Mouse (Mus musculus) olfactory bulb, adult 2 months (tissue): ENCODE measurements at regions not wholly inside any gene's neighbourhood (a gene's known extent, or its start where the extent isn't known, plus 50 kb on each side); places are given as distances from the start of the nearest gene placed in this dataset.
A peak's percentile ranks its signal among the peaks of the same experiment; 100 is the strongest.

Source experiments
- H3K27ac ChIP-seq: fragments of 200-500 bp; 2 replicates; pipeline ENCODE4 v1.5.1; 2012; ENCODE audit warnings: low read depth, low read length; ENCODE audit not compliant: insufficient read depth
- H3K4me1 ChIP-seq: fragments of 200-500 bp; 2 replicates; pipeline ENCODE4 v1.6.1; 2012; ENCODE audit warnings: low read length; ENCODE audit not compliant: control insufficient read depth, insufficient read depth
- H3K4me3 ChIP-seq: fragments of 200-500 bp; 2 replicates; pipeline ENCODE4 v1.5.1; 2012; ENCODE audit warnings: mild to moderate bottlenecking, low read depth, low read length, moderate library complexity; ENCODE audit not compliant: insufficient read depth
- CTCF ChIP-seq: fragments of 200-500 bp; IDR thresholded peaks from 2 replicates; pipeline ENCODE4 v1.5.1; 2012; ENCODE audit warnings: low read depth, mild to moderate bottlenecking, low read length, moderate library complexity; ENCODE audit not compliant: insufficient read depth
- POLR2A ChIP-seq: fragments of 200-500 bp; IDR thresholded peaks from 2 replicates; pipeline ENCODE4 v1.6.1; 2012; ENCODE audit warnings: mild to moderate bottlenecking, low read depth, low read length, moderate library complexity; ENCODE audit not compliant: insufficient read depth
- WGBS: fragments of 180-500 bp; shearing (Covaris S2); methylation state at CpG from one replicate; pipeline ENCODE4 v1.1.7; 2018; 5-methylcytosine and 5-hydroxymethylcytosine counted together

- WGBS, result 43% methylated on average over 22 of the region's 22 CpGs
- TF ChIP-seq CTCF (no peak), POLR2A (no peak)
- H3K4me1 ChIP-seq, result peaks cover 14% of the 10 kb centered on the region
- H3K4me3 ChIP-seq, result no peak overlapping the region
- H3K27ac ChIP-seq, result no peak overlapping the region
Observed at GRCm38 (mm10) chr13:97825801-97826576, 65.6 kb upstream of the Gm10260 start.

- no peak for TF ChIP-seq POLR2A
- no peak for TF ChIP-seq CTCF
- no peak overlapping the region for H3K27ac ChIP-seq
Observed at GRCm38 (mm10) chr13:97825361-97825760, 64.9 kb upstream of the Gm10260 start.

GRCm38 (mm10) chr13:97824071-97824716 is 63.8 kb upstream of the Gm10260 start:
- TF ChIP-seq POLR2A, result no peak
- no peak for TF ChIP-seq CTCF
- Histone ChIP-seq H3K4me1 (peaks cover 14% of the 10 kb centered on the region), H3K4me3 (peak overlapping the region; percentile 9; the same call in 1 of the 2 replicates), H3K27ac (no peak overlapping the region)
- WGBS, result 23% methylated on average over 20 of the region's 20 CpGs

More at GRCm38 (mm10) chr13:97825361-97825760, 64.9 kb upstream of the Gm10260 start:
- H3K4me1 ChIP-seq, result peaks cover 14% of the 10 kb centered on the region
- 33% methylated on average over 3 of the region's 3 CpGs for WGBS
- no peak overlapping the region for H3K4me3 ChIP-seq

GRCm38 (mm10) chr13:97821630-97822029 is 61.2 kb upstream of the Gm10260 start:
- no peak for TF ChIP-seq CTCF
- no peak for TF ChIP-seq POLR2A
- 79% methylated on average over 2 of the region's 2 CpGs for WGBS

GRCm38 (mm10) chr13:97821011-97821410 is 60.6 kb upstream of the Gm10260 start:
- H3K4me1 ChIP-seq, result peaks cover 10% of the 10 kb centered on the region
- H3K4me3 ChIP-seq, result no peak overlapping the region
- no peak overlapping the region for H3K27ac ChIP-seq
- WGBS, result 96% methylated on average over 3 of the region's 3 CpGs
- TF ChIP-seq CTCF (no peak), POLR2A (no peak)

More at GRCm38 (mm10) chr13:97821630-97822029, 61.2 kb upstream of the Gm10260 start:
- peaks cover 14% of the 10 kb centered on the region for H3K4me1 ChIP-seq
- H3K4me3 ChIP-seq, result no peak overlapping the region
- H3K27ac ChIP-seq, result no peak overlapping the region

- WGBS, result 96% methylated on average over 8 of the region's 8 CpGs
- no peak overlapping the region for H3K4me3 ChIP-seq
- peaks cover 7% of the 10 kb centered on the region for H3K4me1 ChIP-seq
- no peak for TF ChIP-seq POLR2A
- TF ChIP-seq CTCF, result no peak
- no peak overlapping the region for H3K27ac ChIP-seq
Observed at GRCm38 (mm10) chr13:97820401-97820800, 60.0 kb upstream of the Gm10260 start.

- no peak overlapping the region for H3K4me3 ChIP-seq
- TF ChIP-seq POLR2A, result no peak
- no peak for TF ChIP-seq CTCF
Observed at GRCm38 (mm10) chr13:97819036-97819435, 58.6 kb upstream of the Gm10260 start.

GRCm38 (mm10) chr13:97816923-97817322 is 56.5 kb upstream of the Gm10260 start:
- no peak for TF ChIP-seq POLR2A
- TF ChIP-seq CTCF, result no peak
- WGBS, result 92% methylated on average over 3 of the region's 3 CpGs
- Histone ChIP-seq H3K4me3 (no peak overlapping the region), H3K4me1 (no peaks in the 10 kb centered on the region), H3K27ac (no peak overlapping the region)

More at GRCm38 (mm10) chr13:97819036-97819435, 58.6 kb upstream of the Gm10260 start:
- 96% methylated on average over 9 of the region's 9 CpGs for WGBS
- no peak overlapping the region for H3K27ac ChIP-seq
- H3K4me1 ChIP-seq, result peaks cover 2% of the 10 kb centered on the region
